Mouse (Mus musculus) regulatory T cell (primary cell): ENCODE measurements around the gene Tcaf3.

ENCODE experiments used
- in situ Hi-C: fragments of 300-600 bp; cut with MboI, MseI; formaldehyde crosslinking; loops from one replicate; pipeline ENCODE4 v1.15.1; 2025; ENCODE audit warnings: high pct_unique_total_duplicates

Tcaf3 gene

DNA sequence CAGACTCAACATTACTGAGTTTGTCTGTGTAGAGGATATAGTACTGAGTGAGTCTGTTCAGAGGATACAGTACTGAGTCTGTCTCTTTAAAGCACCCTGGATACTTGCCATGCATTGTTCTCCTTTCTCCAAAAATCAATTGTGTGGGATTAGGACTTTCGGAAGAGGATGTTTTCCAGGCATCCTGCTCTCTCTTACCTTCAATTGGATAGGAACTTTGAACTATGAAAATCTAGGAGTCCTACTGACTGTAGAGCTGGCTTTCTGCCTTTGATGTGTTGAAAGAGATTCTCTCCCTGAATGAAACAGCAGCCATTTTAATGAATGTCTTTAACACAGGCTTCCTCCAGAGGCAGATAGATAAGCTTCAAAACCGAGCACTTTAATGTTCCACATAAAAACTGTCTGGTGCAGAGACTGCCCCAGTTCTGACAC is 52.0 kb downstream of the Tcaf3 start:
- in situ Hi-C loops = no loop called here

DNA sequence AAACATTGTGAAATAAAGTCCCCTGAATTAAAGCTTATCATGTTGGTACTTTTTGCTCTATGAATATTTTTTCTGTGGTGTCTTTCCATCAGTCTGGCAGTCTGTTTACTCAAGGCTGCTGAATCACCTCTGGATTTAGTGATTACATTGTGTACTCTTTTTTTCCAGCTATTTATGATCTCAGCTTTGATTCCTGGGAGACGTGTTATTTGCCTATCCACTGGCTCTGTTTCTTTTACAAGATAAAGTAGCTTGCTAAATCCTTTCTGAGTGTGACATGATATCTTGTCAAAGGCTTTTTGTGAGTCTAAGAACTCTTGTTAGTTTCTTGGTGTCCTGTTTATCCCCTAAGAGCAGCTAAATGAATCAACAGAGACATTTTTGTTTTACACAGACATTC is 52.6 kb downstream of the Tcaf3 start:
- in situ Hi-C loops = no loop called here

DNA sequence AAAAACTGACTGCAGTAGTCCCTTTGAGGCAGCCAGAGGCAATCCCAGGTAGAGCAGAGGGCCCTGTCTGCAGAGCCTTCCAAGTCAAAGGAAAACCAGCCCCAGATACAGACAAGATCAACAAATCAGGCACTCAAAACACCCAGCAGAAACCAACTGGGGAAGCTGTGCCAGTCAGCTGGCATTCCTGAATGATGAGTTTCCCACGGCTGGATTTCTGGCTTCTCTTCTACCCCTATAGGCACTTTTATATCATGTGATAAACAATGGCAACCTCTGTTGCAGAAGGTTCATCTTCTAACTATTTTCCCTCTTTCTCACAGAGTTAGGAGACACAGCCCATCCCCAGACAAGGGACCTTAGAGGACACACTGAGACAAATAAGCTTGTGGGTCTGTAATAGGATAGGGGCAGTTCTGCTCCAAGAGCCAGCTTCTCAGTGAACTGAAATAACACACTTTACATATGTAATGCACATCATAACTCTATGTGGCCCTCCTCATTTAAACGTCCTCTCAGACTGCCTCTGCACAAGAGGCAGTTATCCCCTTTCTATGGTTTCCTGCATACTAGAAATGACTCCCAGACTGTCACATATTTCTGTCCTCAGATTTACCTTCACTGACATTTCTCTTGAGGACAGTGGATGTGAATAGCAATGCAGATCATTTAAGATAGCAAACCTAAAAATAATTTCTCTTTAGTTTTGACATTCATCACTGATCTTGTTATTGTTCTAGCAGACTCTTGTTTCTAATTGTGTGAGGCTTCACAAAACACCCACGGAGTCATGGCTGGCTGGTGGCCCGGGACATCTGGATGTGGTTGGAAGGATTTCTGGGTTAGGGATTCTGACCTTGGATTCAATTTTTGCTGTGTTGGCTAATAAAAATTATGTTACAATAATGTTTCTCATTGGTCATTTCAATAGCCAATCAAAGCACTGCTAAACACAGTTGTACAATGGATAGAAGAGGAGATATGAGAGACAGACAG is 55.2 kb downstream of the Tcaf3 start:
- in situ Hi-C loops = no loop called here

DNA sequence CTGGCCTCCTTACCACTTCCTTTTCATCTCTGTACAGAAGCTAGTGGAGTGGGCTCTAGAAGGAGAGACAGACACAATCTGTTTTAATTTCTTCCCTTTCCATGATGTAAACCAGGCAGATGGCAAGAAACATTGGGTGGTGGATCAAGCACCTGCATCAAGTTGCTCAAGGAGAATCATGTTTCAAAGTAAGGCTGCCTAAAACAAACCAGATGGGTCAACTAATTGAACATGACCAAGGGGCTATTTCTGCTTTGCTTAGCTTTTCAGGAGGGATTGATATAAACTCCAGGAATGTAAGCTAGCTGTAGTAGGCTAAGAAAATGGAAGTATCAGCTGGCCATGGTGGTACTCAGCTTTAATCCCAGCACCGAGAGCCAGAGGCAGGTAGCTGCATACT is 56.8 kb downstream of the Tcaf3 start:
- in situ Hi-C loops = no loop called here

DNA sequence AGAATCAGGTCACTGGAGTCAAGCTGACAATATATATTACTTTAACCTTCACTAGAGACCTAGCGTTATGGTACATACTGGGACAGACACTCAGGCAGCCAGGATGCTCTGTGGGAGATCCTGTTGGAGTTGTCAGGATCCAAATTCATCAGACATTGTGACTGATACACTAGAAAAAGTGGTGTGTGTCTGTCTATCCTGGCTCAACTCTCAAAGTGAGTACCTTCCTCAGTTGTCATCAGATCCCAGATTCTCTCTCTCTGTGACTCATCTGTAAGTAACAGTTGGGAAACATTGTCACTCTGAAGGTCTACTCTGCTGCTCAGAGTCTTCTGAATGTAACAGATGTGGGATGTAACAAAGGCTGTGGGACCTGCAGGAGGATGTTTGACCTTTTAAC is 57.8 kb downstream of the Tcaf3 start:
- in situ Hi-C loops = no loop called here
